Mouse (Mus musculus): ENCODE results near the gene Spef2.
A peak's percentile ranks its signal among the peaks of the same experiment; 100 is the strongest.
"Not testable (repeated sequence)": the region's sequence is repeated elsewhere in the genome, so short reads cannot be mapped to it uniquely, and the experiment has no call there.

Spef2 gene

GRCm38 (mm10) chr15:9748359-9749102, at the start of gene Spef2:
TSS of gene Spef2 (minus strand) at chr15:9748868.
- peak; percentile 62 for DNase-seq (ENCODE audit: extremely low spot score, low spot score)

GRCm38 (mm10) chr15:9794131-9794530, 45.5 kb upstream of the Spef2 start:
- no peak for DNase-seq (ENCODE audit: extremely low spot score, low spot score)

GRCm38 (mm10) chr15:9788245-9789030, 39.8 kb upstream of the Spef2 start:
- DNase-seq (ENCODE audit: extremely low spot score, low spot score): no peak

GRCm38 (mm10) chr15:9774222-9775142, 25.8 kb upstream of the Spef2 start:
- not testable (repeated sequence) for DNase-seq (ENCODE audit: extremely low spot score, low spot score)

- DNase-seq (ENCODE audit: extremely low spot score, low spot score): no peak
These were observed 19.7 kb upstream of the Spef2 start for GRCm38 (mm10) chr15:9768184-9768918.

DNA sequence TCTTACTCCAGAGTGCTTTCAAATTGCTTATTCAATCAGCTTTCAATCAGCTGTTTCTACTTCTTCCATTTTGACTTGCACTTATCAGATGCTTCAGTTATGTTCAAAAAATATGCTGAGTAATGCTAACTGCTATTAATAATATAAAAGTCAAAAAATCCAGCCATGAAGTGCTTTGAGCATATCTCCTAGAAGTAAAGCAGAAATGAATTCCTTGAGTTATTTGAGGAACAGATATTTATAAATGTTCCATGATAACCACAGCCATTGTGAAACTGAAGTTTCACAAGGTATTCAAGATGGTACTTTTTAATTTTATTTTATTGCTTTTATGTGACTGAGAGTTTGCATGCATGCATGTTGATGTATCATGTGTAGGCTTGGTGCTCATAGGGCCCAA, 18.4 kb upstream of the Spef2 start:
- no peak for DNase-seq (ENCODE audit: extremely low spot score, low spot score)

GRCm38 (mm10) chr15:9750966-9751365, 2.3 kb upstream of the Spef2 start:
- no peak for DNase-seq (ENCODE audit: extremely low spot score, low spot score)

DNA sequence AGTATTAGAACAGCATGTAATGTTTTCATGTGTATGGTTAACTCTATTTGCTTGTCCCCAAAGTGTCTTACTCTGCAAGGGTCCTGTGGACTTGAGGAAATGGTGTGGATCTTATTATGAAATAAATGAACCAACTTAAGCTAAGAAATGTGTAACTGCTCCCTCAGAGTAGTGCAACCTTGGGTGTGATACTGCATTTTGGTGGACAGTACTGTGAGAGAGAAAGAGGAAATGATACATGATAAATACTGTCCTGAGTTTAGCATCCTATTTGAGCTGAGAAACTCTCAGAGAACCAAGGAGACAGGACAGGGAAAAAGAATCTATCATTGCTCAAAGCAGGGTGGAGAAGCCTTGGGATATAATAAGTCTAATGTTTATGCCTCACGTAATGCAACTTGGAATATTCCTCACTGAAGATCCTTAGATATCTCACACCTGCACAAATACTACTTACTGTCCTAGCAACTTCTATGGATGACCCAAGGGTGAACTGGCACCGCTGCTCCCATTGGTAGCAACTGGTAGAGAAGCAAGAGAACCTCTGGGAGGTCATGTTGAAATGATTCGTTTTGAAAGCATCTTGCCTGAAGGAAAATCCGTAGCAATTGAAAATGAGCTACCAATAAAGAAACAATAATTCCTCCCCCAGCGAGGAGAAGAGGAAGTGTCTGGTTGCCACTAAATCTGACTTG, 1.1 kb downstream of the Spef2 start:
- no peak for DNase-seq (ENCODE audit: extremely low spot score, low spot score)

GRCm38 (mm10) chr15:9742172-9742571, 6.5 kb downstream of the Spef2 start:
- DNase-seq (ENCODE audit: extremely low spot score, low spot score): no peak

- DNase-seq (ENCODE audit: extremely low spot score, low spot score): no peak
These were observed 33.9 kb downstream of the Spef2 start for GRCm38 (mm10) chr15:9714574-9715458.

DNA sequence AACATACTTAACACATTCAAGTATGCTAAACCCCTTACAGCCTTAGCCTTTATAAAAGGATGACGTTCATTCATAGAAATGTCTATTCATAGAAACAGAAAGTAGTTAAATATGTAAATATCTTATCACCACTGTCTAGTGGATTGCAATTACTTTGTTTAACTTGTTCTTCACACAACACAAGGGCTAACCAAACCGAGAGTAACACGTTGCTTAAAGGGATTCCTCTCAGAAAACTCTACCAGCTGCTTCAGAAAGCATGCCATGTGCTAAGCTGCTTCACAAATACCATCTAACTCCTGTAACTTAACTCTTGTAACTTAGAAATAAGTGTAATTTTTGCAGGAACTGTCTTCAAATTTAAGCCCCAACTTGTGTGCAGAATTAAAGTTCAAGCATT, 35.0 kb downstream of the Spef2 start:
- no peak for DNase-seq (ENCODE audit: extremely low spot score, low spot score)

GRCm38 (mm10) chr15:9710330-9710729, 38.3 kb downstream of the Spef2 start:
- DNase-seq (ENCODE audit: extremely low spot score, low spot score): no peak

- DNase-seq (ENCODE audit: extremely low spot score, low spot score): no peak
These were observed 42.7 kb downstream of the Spef2 start for GRCm38 (mm10) chr15:9705830-9706450.

GRCm38 (mm10) chr15:9701845-9702244, 46.8 kb downstream of the Spef2 start:
- no peak for DNase-seq (ENCODE audit: extremely low spot score, low spot score)

GRCm38 (mm10) chr15:9691721-9692120, 56.9 kb downstream of the Spef2 start:
- DNase-seq (ENCODE audit: extremely low spot score, low spot score): no peak

DNA sequence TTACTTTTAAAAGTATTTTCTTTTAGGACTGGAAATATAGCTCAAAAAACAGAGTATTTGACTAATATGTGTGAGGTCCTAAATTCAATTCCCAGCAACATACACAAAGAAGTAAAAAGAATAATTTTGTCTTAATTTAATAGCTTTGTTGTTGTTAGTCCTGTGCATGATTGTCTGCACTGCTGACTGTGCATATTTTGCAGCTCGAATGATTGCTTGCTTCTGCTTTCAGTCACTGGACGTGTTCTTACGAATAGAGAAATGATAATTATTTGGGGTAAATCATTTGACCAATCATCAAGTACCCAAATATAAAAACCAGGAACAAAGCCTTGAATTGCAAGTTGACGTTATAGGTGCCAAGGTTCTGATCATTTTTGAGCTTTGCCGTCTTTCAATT, 57.8 kb downstream of the Spef2 start:
- DNase-seq (ENCODE audit: extremely low spot score, low spot score): no peak

GRCm38 (mm10) chr15:9690436-9690835, 58.2 kb downstream of the Spef2 start:
- no peak for DNase-seq (ENCODE audit: extremely low spot score, low spot score)

- no peak for DNase-seq (ENCODE audit: extremely low spot score, low spot score)
These were observed 65.2 kb downstream of the Spef2 start for GRCm38 (mm10) chr15:9683485-9683884.

All from neural tube, embryonic 10.5 days (tissue).